Mouse (Mus musculus): Measurements from ENCODE around the gene Cisd3.
"Not testable (repeated sequence)": the region's sequence is repeated elsewhere in the genome, so short reads cannot be mapped to it uniquely, and the experiment has no call there.

Gene Cisd3

DNA sequence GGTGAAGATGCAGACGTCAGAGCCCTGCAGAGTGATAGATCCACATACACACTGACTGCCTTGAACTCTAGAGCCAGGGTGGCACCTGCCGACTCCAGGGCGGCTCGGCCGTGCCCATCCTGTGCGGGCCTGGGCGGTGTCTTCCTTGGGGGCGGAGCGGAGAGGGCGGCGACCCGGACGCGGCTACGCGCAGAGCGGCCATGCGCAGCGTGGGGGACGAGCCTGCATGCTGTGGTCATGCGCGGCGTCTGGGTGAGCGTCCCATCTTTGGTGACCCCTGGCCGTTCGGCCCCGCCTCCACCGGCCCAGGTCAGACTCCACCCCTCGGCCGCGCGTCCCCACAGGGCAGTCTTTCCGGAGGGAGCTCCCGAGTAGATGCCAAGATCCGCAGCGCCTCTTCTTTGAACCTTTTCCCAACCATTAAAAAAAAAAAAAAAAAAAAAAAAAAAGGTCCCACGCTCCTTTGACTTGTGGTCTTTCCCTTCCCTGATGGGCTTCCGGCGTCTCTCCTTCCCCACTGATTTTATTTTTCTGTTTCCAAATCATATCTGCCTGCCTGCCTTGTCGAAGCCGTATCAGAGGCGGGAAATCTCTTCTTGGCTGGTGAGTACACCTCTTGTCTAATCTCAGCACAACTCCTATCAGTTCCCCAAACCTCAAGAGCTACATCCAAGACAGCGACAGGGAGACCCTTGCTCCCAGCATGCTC, at the start of gene Cisd3:
TSS of gene Cisd3 (plus strand) at position 214 of the 709 bp plus-strand sequence.
- in situ Hi-C loops (cut with MboI; ENCODE audit: low pct_unique_long_range_greater_than_20kb in 1 of 2, low sequenced_read_pairs in 2 of 2, unreplicated experiment in 1 of 2): no loop called here

DNA sequence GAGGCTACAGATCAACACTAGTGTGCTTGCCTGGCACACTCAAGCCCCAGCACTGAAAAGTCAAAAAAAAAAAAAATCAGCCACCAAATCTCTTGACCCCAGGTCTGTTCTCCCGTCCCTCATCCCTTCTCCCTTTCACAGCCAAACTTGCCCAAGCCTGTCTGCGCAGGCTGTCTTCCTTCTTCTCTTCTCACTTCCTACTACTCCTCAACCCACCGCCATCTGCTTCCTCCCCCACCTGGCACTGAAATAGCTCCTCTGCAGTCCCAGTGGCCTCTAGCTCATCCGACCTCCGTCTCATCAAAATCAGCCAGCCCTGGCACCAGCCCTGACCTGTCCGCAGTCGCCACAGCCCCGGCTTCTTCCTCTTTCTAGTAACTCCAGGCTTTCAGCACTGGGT, 44.0 kb upstream of the Cisd3 start:
- in situ Hi-C loops (cut with MboI; ENCODE audit: low pct_unique_long_range_greater_than_20kb in 1 of 2, low sequenced_read_pairs in 2 of 2, unreplicated experiment in 1 of 2): no loop called here

DNA sequence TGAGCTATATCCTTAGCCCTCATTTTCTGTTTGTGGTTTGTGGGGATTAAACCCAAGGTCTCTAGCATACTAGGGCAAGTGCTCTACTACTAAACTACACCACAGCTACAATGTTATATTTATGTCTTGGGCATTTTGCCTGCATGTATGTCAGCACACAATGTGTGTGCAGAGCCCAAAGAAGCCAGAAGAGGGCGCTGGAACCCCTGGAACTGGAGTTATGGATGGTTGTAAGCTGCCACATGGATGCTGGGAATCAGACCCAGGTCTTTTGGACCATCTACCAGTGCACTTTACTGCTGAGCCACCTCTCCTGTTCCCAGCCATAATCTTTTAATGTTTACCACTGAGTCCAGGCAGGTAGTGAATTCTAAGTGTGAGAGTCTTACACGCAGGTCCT, 42.9 kb upstream of the Cisd3 start:
- in situ Hi-C loops (cut with MboI; ENCODE audit: low pct_unique_long_range_greater_than_20kb in 1 of 2, low sequenced_read_pairs in 2 of 2, unreplicated experiment in 1 of 2): no loop called here

DNA sequence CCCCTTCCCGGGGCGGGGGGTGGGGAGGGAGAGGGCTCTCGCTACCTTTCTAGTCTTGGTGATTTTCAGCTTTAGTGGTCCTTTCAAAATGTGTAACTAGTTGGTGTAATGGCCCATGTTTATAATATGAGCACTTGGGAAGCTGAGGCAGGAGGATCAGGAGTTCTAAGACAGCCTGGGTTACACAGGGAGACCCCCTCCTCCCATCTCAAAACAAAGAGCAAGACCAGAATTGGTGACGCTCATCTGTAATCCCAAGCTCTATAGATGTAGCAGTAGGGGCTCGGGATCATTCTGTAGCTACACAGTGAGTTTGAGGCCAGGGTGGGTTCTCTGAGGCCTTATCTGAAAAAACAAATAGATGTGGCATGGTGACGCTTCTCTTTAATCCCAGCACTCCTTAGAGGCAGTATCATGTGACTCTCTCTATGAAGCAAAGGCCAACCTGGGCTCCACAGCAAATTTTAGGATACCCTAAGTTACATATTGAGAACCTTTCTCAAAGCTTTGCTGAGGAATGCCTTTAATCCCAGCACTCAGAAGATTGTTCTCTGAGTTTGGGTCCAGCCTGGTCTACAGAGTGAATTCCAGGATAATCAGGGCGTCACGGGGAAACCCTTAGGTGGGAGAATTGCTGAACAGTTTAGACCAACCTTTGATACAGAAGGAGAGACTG, 42.1 kb upstream of the Cisd3 start:
- in situ Hi-C loops (cut with MboI; ENCODE audit: low pct_unique_long_range_greater_than_20kb in 1 of 2, low sequenced_read_pairs in 2 of 2, unreplicated experiment in 1 of 2): no loop called here

DNA sequence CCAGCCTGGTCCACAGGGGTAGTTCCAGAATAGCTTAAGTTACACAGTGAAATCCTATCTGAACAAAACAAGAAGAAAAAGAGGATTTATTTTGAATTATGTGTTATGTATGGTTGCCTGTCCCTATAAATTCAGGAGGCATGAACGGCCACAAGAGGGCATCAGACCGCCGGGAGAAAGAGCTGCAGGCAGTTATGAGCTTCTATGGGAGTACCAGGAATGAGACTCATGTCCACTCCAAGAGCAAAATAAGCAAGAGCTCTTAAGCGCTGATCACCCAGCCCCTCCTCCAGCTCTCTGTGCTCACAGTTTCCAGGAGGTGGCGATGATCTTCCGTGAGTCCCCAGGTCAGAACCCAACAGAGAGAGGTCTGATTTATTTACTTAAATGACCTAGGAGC, 40.8 kb upstream of the Cisd3 start:
- in situ Hi-C loops (cut with MboI; ENCODE audit: low pct_unique_long_range_greater_than_20kb in 1 of 2, low sequenced_read_pairs in 2 of 2, unreplicated experiment in 1 of 2): no loop called here

DNA sequence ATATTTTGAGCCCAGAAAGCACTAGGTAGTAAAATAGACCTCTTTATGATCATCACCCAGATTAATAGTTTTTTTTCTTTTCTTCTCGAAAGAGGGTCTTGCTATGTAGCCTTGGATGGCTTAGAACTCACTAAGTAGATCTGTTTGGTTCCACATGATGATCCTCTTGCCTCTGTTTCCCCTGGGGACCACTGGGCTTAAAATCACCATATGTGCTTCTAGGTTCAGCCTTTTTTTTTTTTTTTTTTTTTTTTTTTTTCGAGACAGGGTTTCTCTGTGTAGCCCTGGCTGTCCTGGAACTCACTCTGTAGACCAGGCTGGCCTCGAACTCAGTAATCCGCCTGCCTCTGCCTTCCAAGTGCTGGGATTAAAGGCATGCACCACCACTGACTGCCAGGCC, 37.1 kb upstream of the Cisd3 start:
- in situ Hi-C loops (cut with MboI; ENCODE audit: low pct_unique_long_range_greater_than_20kb in 1 of 2, low sequenced_read_pairs in 2 of 2, unreplicated experiment in 1 of 2): not testable (repeated sequence)

DNA sequence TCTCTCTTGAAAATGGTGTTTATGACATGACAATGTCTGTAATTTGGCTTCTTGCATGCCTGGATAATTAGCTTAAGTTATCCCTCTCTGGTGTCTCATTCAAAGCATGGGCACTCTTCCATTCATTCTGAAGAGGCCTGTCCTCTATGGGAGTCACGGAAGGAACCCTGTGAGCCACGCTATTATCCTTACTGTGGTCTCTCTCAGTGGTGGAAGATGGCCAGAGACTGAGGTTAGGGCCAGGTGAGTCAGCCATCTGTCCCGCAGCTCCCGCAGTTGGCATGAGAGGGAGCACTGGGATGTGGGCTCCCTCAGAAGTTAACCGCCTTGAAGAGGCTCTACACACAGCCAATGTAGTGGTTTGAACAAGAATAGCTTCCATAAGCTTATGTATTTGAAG, 35.3 kb upstream of the Cisd3 start:
- in situ Hi-C loops (cut with MboI; ENCODE audit: low pct_unique_long_range_greater_than_20kb in 1 of 2, low sequenced_read_pairs in 2 of 2, unreplicated experiment in 1 of 2): loop anchor here in 1 of 2 experiments (5.0 kb wide), 1 partner anchor 82 kb away; no protein-coding TSS in a partner anchor

DNA sequence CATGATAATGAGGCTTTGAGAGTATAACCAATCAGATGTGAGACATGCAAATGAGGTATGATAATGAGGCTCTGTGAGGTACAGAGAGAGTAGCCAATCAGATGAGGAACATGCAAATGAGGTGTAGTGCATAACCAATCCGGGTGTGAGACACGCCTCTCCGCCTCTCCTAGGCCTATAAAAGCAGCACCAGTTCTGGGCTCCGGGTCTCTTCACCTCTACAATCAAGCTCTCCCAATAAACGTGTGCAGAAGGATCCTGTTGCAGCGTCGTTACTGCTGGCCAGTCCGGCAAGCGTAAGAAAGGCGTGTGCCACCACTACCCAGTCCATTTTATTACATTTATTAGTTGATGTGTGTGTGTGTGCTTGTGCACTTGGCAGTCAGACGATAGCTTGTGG, 32.2 kb upstream of the Cisd3 start:
- in situ Hi-C loops (cut with MboI; ENCODE audit: low pct_unique_long_range_greater_than_20kb in 1 of 2, low sequenced_read_pairs in 2 of 2, unreplicated experiment in 1 of 2): loop anchor here in 1 of 2 experiments (5.0 kb wide), 1 partner anchor 79 kb away; no protein-coding TSS in a partner anchor

DNA sequence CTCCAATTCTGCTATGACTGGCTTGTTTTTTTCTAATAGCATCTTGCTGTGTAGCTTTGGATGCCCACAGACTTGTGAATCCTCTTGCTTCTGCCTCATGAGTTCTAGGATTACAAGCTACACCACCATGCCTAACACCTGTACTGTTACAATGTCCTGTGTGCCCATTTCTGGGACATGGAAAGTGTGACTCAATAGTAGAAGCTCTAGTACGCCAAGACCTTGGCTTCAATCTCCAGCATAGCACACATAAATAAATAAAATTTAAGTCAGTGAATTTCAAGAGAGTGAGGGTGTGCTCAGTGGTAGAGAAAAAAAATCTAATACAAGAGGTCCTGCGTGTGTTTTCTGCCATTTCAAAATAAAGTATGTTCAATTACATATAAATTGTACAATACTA, 31.4 kb upstream of the Cisd3 start:
- in situ Hi-C loops (cut with MboI; ENCODE audit: low pct_unique_long_range_greater_than_20kb in 1 of 2, low sequenced_read_pairs in 2 of 2, unreplicated experiment in 1 of 2): loop anchor here in 1 of 2 experiments (5.0 kb wide), 1 partner anchor 78 kb away; no protein-coding TSS in a partner anchor

DNA sequence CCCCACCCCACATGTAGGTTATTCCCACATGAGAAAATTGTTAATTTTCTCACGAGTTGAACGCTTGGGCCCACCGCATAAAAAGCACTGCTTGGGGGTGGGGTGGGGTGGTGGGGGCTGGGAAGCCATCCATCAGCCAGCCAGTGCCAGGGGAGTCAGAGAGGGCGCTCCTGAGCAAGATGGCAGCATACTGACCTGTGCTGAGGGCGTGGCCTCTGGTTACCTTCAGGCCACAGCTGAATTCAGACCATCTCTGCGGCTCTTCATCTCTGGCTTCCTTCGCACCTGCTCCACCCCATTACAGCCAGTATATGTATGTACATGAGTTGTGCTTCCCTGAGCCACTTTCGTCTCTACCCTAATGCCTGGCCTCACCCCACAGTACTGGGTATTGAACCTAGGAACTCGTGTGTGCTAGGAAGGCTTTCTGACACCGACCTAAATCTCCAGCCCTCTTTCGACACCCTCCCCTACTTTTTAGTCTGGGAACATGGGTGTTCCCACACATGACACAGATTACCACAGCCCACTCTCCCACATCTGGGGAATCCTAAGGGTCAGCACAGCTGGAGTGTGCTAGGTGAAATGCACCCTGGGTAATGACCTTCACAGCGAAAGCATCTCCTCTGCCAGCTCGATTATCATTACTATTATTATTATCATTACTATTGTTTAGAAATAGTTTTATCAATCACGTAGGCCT, 29.2 kb upstream of the Cisd3 start:
- in situ Hi-C loops (cut with MboI; ENCODE audit: low pct_unique_long_range_greater_than_20kb in 1 of 2, low sequenced_read_pairs in 2 of 2, unreplicated experiment in 1 of 2): no loop called here

DNA sequence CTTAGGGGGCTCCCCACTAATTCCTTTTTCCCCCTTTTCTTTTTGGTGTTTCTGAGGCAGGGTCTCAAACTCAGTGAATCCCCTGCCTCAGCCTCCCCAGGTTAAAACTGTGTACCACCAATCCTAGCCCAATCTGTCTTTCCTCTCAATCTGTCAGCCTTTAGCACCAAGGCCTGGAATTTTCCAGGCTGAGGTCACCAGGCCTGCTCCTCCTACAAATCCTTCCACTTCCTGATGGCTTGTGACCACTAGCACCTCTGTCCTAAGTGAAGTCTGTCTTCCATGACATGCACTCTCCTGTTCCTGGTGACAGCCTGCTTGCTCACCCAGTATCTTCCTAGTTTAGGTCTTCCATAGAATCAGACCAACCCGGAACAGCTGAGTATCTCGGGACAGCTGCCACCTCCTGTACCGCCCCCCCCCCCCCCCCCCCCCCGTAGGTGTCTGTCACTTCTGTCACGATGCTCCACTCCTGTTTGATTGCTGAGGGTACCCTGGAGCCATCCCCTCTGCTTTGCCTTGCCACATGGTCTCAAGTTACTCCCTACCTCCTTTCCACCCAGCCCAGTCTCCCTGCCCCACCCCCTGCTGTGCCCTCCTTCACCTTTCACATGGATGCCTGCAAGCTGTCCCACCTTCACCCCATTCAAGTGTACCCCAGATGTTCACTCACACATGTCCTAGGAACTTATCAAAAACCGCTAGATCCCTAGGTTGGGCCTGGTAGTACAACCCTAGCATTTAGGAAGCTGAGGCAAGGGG, 28.3 kb upstream of the Cisd3 start:
- in situ Hi-C loops (cut with MboI; ENCODE audit: low pct_unique_long_range_greater_than_20kb in 1 of 2, low sequenced_read_pairs in 2 of 2, unreplicated experiment in 1 of 2): no loop called here

DNA sequence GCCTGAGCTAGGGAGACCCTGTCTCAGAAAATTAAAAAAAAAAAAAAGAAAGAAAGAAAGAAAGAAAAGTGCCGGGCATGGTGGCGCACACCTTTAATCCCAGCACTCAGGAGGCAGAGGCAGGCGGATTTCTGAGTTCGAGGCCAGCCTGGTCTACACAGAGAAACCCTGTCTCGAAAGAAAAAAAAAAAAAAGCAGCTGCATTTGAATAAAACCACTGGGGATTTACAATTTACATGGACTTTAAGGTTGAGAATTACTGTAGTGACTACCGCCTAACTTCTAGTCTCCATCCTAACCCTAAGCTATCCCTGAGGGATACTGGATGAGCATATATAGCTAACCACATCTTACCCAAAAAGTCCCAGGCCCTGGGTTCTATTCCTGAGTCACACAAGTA, 27.7 kb upstream of the Cisd3 start:
- in situ Hi-C loops (cut with MboI; ENCODE audit: low pct_unique_long_range_greater_than_20kb in 1 of 2, low sequenced_read_pairs in 2 of 2, unreplicated experiment in 1 of 2): not testable (repeated sequence)

DNA sequence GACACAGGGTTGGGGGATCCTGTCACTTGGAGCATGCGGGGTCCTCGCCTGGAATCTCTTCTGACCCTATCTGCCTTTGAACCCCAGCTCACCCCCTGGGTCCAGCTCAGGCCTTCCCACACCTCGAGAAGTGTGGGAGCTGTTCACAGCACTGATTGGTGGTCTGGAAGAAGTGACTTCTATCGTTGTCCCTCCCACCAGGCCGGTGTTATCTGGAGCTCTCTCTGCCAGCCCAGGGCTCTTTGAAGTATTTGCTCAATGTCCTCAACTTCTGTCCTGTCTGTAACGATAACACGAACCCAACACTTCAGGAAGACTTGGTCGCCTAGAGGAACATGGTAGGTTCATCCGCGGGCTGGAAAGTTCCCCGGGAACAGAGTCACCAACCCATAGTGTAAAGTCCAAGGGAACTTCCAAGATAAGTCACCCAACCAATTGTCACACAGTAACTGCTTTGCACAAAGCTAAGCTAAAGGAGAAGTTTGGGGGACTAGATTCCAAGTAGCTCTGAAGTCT, 26.8 kb upstream of the Cisd3 start:
- in situ Hi-C loops (cut with MboI; ENCODE audit: low pct_unique_long_range_greater_than_20kb in 1 of 2, low sequenced_read_pairs in 2 of 2, unreplicated experiment in 1 of 2): no loop called here

DNA sequence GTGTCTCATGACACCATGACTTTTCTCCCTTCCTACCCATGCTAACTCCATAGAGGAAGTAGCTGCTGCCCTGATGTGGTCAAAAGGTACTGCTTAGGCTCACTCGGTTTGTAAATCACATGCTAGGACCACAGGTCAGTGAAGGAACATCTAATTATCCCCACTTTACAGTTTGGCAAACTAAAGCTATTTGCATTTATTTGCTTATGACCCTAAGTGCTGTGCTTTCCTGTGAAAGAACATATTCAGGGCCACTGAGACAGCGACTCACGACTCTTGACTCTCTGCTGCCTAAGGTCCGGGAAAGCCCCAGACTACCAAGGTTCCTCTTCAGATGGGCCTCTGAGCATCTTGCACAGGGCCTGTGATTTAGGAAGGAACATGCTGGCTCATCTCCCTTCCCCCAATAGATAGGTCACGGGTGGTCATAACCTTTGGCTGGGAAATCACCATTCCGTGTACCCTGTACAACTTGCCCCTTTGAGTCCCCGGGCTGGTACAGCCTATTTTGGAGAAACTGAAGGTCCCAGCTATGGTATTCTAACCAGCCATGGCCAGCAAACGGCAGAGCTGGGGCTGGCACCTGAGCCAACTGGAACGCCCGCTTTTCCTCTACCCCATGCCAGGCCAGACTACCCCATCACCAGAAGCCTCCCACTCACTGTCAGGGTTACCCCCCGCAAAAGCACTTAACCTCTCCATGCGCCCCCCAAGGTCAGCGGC, 26.2 kb upstream of the Cisd3 start:
- in situ Hi-C loops (cut with MboI; ENCODE audit: low pct_unique_long_range_greater_than_20kb in 1 of 2, low sequenced_read_pairs in 2 of 2, unreplicated experiment in 1 of 2): no loop called here

DNA sequence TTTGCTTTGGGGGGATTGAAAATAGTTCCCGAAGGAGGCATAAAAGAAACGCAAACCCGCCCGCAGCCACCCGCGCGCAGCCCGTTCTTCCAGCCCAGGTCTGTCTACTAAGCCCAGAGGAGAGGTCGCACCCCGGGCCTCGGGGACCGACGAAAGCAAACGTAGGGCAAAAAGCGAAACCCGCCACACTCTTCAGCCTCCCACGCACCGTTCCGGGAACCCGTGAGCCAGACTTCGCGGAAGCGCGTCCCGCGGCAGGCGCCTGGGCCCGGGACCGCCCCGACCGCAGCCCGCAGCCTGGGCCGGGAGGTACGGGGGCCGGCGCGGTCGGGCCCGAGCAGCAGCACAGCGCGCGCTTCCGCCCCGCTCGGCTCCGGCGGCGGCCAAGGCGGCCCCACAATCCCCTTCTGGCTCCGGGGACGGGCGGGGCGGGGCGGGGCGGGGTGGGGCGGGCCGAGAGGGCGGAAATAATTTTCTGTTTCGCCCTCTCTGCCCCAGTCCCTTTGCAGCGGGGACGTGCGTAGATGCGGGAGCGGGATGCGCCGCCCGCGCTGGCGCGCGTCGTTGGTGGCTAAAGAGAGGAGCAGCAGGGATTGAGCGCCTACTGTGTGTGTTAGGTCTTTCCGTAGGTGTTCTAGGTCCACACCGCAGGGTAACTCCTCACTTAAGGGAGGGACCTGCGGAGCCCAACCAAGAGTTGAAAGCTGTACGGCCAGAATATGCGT, 25.5 kb upstream of the Cisd3 start:
- in situ Hi-C loops (cut with MboI; ENCODE audit: low pct_unique_long_range_greater_than_20kb in 1 of 2, low sequenced_read_pairs in 2 of 2, unreplicated experiment in 1 of 2): no loop called here

DNA sequence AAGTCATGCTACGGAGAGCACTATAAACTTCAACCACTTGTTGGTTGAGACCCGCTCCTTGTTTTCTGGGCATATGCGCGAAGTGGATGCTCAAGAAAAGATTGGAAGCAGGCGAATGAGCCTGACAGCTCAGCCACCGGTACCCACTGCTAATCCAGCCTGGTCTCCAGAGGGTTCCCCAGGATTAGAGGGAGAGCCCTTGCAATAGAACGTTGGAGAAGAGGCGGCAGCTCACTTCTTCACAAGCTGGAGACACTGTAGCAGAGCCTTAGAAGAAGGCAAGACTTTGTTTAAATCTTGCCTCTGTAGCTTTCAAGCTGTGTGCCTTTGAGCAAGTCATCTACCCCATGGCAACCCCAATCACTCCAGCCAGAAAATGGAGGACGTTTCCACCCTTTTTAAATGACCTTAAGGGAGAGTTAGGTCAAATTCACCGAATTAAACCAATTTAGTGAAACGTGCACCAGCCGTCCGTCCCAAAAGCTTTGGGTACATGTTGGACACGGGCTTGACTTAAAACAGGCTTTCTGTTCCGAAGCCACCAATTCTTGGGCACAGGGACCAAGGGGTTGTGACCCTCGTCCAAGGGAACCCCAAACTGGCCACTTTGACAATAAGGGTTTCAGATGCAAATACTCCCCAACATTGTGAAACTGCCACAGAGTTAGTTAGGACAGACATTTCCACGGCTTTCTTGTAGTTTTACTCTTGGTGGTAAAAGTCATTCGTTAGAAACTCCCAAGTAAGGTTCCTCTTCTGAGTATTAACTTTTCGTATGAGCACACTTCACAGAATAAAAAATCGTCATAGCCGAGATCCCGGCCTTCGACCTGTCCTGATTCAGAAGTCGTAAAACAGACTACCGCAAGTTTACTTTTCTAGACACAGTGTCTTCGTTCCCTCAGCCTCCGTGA, 24.6 kb upstream of the Cisd3 start:
- in situ Hi-C loops (cut with MboI; ENCODE audit: low pct_unique_long_range_greater_than_20kb in 1 of 2, low sequenced_read_pairs in 2 of 2, unreplicated experiment in 1 of 2): no loop called here

All from mouse embryonic stem cell (cell line).